Mouse (Mus musculus) liver, embryonic 11.5 days (tissue): ENCODE measurements at regions not wholly inside any gene's neighbourhood (a gene's known extent, or its start where the extent isn't known, plus 50 kb on each side); places are given as distances from the start of the nearest gene placed in this dataset.

ENCODE experiments used
- ATAC-seq: fragments of 200-750 bp; cut with Nextera tagmentation; replicated peaks from 2 replicates; pipeline ENCODE4 v1.8.0; 2017; ENCODE audit warnings: moderate number of reproducible peaks, mild to moderate bottlenecking, moderate TSS enrichment, moderate library complexity; ENCODE audit not compliant: low FRiP score
- DNase-seq: peaks from one replicate; pipeline ENCODE4 v3.0.0-alpha.2; 2017; ENCODE audit warnings: low spot score
- H3K27ac ChIP-seq: fragments of 300-500 bp; sonication (generic); 2 replicates; pipeline ENCODE4 v1.5.1; 2014; ENCODE audit warnings: mild to moderate bottlenecking, low read depth, low read length, control low read depth
- H3K27me3 ChIP-seq: fragments of 300-500 bp; sonication (generic); replicated peaks from 2 replicates; pipeline ENCODE4 v1.6.1; 2014; ENCODE audit warnings: low read length, mixed read lengths; ENCODE audit not compliant: control insufficient read depth, insufficient read depth
- H3K36me3 ChIP-seq: fragments of 300-500 bp; sonication (generic); 2 replicates; pipeline ENCODE4 v1.6.1; 2014; ENCODE audit warnings: mild to moderate bottlenecking, low read length, moderate library complexity, mixed read lengths; ENCODE audit not compliant: control insufficient read depth, insufficient read depth
- H3K4me1 ChIP-seq: fragments of 300-500 bp; sonication (generic); replicated peaks from 2 replicates; pipeline ENCODE4 v1.6.1; 2014; ENCODE audit warnings: low read length, mixed read lengths; ENCODE audit not compliant: control insufficient read depth, insufficient read depth
- H3K4me2 ChIP-seq: fragments of 300-500 bp; sonication (generic); 2 replicates; pipeline ENCODE4 v1.6.1; 2014; ENCODE audit warnings: mild to moderate bottlenecking, control low read depth, moderate library complexity
- H3K4me3 ChIP-seq: fragments of 300-500 bp; sonication (generic); 2 replicates; pipeline ENCODE4 v1.5.1; 2014; ENCODE audit warnings: low read depth, low read length, control low read depth
- H3K9ac ChIP-seq: fragments of 300-500 bp; sonication (generic); 2 replicates; pipeline ENCODE4 v1.6.1; 2014; ENCODE audit warnings: low read depth, low read length, control low read depth
- H3K9me3 ChIP-seq: fragments of 300-500 bp; sonication (generic); 2 replicates; pipeline ENCODE4 v1.6.1; 2016; ENCODE audit warnings: low read length, inconsistent platforms, mixed read lengths; ENCODE audit not compliant: control insufficient read depth
- WGBS: fragments of 180-500 bp; shearing (Covaris S2); extraction: QIAGEN DNeasy Blood & Tissue Kit; methylation state at CpG from one replicate; pipeline ENCODE4 v1.1.7; 2014; 5-methylcytosine and 5-hydroxymethylcytosine counted together

DNA sequence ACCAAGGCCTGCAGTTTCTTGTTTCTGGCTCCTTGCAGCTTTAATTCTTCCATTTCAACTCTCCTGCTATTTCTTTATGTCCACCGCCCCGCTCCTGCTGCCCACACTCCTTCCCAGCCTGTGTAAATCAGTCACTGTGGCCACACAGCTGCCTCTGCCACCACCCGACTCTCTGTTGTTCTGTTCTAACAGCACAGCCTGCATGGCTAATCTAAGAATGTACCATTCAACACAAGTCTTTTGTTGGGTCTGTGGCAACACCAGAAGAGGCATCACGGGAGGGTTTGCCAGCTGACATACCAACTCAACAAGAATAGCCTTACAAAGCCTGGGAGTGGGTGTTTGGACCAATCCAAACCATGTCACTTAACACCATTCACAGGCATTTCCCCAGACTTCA lies 264.9 kb upstream of the Pum3 start:
- Histone ChIP-seq H3K36me3 (no peaks in the 10 kb centered on the region), H3K9ac (no peak overlapping the region), H3K9me3 (no peaks in the 10 kb centered on the region), H3K4me1 (no peaks in the 10 kb centered on the region), H3K27me3 (no peaks in the 10 kb centered on the region), H3K4me3 (no peak overlapping the region), H3K4me2 (no peak overlapping the region), H3K27ac (no peak overlapping the region)
- WGBS, result 88% methylated on average over 4 of the region's 4 CpGs
- no peak for DNase-seq
- no peak for ATAC-seq

DNA sequence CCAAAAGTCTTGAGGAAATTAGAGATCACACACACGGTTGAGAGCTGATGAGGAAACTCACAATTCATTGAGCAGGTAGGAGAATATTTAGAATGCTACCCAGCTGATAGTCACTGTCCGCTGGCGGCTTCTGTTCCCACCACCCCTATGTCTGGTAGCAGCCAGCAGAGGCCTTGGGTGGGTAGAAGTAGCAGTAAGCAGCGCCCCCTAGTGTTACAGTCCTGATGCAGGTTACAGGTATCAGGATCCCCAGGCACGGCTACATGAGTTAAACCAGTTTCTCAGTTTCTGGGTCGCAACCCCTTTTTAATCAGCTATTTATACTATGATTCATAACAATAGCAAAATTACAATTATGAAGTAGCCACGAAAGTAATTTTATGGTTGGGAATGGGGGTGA lies 264.1 kb upstream of the Pum3 start:
- no peaks in the 10 kb centered on the region for H3K4me1 ChIP-seq
- H3K36me3 ChIP-seq, result no peaks in the 10 kb centered on the region
- ATAC-seq (no peak), DNase-seq (no peak)
- H3K4me3 ChIP-seq, result no peak overlapping the region
- H3K9me3 ChIP-seq, result no peaks in the 10 kb centered on the region
- no peaks in the 10 kb centered on the region for H3K27me3 ChIP-seq
- H3K4me2 ChIP-seq, result no peak overlapping the region
- 70% methylated on average over 7 of the region's 7 CpGs for WGBS
- H3K9ac ChIP-seq, result no peak overlapping the region
- no peak overlapping the region for H3K27ac ChIP-seq

DNA sequence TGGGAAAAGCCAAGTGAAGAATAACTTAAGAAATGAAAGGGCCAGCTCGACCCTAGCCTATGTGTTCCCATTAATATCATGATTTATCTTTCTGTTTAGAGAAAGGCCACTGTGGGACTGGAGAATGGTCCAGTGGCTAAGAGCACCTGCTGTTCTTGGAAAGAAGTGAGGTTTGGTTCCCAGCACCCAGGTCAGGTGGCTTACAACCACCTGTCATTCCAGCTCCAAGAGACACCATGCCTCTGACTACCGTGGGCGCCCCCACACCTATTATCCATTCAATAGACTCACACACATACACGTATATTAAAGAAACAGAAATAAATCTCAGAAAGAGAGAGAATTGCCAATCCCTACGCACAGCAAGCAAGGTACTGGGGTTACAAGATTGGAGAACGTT lies 263.3 kb upstream of the Pum3 start:
- H3K27me3 ChIP-seq, result no peaks in the 10 kb centered on the region
- DNase-seq (no peak), ATAC-seq (no peak)
- no peaks in the 10 kb centered on the region for H3K4me1 ChIP-seq
- no peak overlapping the region for H3K4me2 ChIP-seq
- no peak overlapping the region for H3K4me3 ChIP-seq
- no peaks in the 10 kb centered on the region for H3K9me3 ChIP-seq
- H3K27ac ChIP-seq, result no peak overlapping the region
- no peaks in the 10 kb centered on the region for H3K36me3 ChIP-seq
- H3K9ac ChIP-seq, result no peak overlapping the region
- 86% methylated on average over 6 of the region's 6 CpGs for WGBS

DNA sequence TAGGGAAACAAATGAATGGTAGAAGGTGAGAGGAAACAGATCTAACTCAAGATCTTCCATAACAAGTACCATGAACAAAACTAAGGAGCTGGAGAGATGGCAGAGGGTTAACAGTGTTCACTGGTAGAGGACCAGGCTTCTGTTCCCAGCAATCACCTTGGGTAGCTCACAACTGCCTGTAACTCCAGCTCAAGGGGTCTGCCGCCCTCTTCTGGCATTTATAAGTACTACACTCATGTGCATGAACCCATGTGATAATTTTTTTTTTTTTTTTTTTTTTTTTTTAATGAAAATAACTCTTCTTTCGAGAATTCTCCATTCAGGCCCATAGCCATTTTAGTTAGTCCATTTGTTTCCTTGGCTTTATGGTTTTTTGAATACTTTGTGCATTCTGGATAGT lies 253.8 kb upstream of the Pum3 start:
- Histone ChIP-seq H3K36me3 (no peaks in the 10 kb centered on the region), H3K27ac (no peak overlapping the region), H3K9me3 (no peaks in the 10 kb centered on the region), H3K4me1 (no peaks in the 10 kb centered on the region), H3K4me3 (no peak overlapping the region), H3K4me2 (no peak overlapping the region), H3K27me3 (no peaks in the 10 kb centered on the region), H3K9ac (no peak overlapping the region)
- 42% methylated on average over 2 of the region's 2 CpGs for WGBS
- ATAC-seq (no peak), DNase-seq (no peak)

DNA sequence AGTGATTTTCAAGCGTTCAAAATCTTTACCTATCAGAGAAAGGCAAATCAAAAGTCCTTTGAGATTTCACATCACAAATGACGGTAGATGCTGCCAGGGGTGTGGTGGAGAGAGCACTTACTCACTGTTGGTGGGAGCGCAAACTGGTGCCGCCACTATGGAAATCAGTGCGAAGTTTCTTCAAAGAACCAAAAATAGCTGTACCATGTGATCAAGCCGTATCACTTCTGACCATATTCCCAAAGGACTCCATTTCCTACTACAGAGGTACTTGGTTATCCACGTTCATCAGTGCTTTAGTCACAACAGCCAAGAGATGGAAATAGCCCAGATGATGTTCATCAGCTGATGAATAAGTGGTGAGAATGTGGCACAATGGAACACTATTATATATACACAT lies 249.8 kb upstream of the Pum3 start:
- H3K27me3 ChIP-seq, result no peaks in the 10 kb centered on the region
- WGBS, result 83% methylated on average over 7 of the region's 7 CpGs

DNA sequence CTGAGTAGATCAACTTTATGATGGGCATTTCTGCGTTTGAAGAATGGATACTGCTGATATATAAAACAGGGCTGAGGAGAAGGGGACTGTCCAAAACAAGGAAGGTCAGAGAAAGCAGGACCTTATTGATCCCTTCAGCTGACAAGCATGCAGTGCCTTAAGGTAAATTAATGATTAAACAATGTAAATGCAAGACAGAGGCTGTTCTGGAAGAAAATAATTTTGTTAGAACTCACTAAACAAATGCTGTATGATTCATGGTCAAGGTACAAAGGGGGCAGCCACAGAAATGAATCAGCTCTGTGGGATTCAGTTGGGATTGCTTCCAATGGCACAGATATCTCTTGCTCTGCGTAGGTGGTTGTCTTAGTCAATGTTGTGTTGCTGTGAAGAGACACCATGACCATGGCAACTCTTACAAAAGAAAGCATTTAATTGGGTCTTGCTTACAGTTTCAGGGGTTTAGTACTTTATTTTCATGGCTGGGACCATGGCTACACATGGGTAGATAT lies 243.1 kb upstream of the Pum3 start:
- Histone ChIP-seq H3K4me1 (no peaks in the 10 kb centered on the region), H3K4me2 (no peak overlapping the region), H3K27me3 (no peaks in the 10 kb centered on the region), H3K36me3 (no peaks in the 10 kb centered on the region), H3K9ac (no peak overlapping the region), H3K9me3 (no peaks in the 10 kb centered on the region), H3K4me3 (no peak overlapping the region), H3K27ac (no peak overlapping the region)
- DNase-seq (no peak), ATAC-seq (no peak)
- 64% methylated on average over 2 of the region's 2 CpGs for WGBS

More for the DNA sequence above, 249.8 kb upstream of the Pum3 start:
- no peaks in the 10 kb centered on the region for H3K4me1 ChIP-seq
- no peak overlapping the region for H3K4me2 ChIP-seq
- H3K9ac ChIP-seq, result no peak overlapping the region
- H3K9me3 ChIP-seq, result no peaks in the 10 kb centered on the region
- H3K36me3 ChIP-seq, result no peaks in the 10 kb centered on the region
- ATAC-seq, result no peak
- no peak overlapping the region for H3K4me3 ChIP-seq
- no peak overlapping the region for H3K27ac ChIP-seq
- DNase-seq, result no peak

DNA sequence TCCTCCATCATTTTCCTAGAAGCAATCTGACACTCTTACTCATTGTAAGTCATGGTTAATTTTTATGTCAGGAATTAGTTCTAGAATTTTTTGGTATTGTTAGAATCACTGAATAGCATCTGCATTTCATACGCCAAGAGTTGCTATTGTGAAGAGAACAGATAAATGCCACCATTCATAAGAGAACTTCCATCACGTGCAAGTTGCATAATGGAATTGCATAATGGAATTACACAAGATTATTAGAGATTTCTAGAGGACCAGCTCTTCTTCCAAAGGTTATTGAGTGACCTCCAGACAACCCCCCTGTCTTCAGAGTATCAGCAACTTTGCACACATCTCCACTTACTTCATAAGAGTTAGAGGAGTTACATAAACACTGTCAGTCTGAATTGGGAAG lies 233.7 kb upstream of the Pum3 start:
- no peaks in the 10 kb centered on the region for H3K36me3 ChIP-seq
- no peak overlapping the region for H3K4me2 ChIP-seq
- no peaks in the 10 kb centered on the region for H3K27me3 ChIP-seq
- no peaks in the 10 kb centered on the region for H3K9me3 ChIP-seq
- 67% methylated on average over 2 of the region's 2 CpGs for WGBS
- no peak for ATAC-seq
- H3K9ac ChIP-seq, result no peak overlapping the region
- H3K4me1 ChIP-seq, result no peaks in the 10 kb centered on the region
- no peak for DNase-seq
- no peak overlapping the region for H3K27ac ChIP-seq
- H3K4me3 ChIP-seq, result no peak overlapping the region

DNA sequence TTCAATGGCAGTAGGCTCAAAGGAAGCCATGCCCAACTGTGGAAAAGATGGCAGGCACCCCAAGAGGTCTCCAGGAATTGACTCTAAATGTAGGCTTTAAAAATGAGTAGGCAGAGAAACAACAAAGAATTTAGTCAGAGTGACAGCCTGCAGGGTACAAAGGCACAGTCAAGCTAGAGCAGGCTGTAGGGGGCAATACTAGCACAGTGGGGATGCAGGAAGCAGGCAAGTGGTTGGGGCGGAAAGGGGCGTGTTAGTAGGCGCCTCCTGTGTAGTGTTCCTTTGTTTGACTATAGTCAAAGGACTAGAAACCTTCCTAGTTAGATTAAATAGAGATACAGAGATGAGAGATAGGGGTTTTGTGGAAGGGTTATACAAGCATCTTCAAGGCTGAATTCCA lies 211.4 kb upstream of the Pum3 start:
- Histone ChIP-seq H3K4me2 (no peak overlapping the region), H3K4me3 (no peak overlapping the region), H3K36me3 (no peaks in the 10 kb centered on the region), H3K27ac (no peak overlapping the region), H3K4me1 (no peaks in the 10 kb centered on the region), H3K9me3 (no peaks in the 10 kb centered on the region), H3K9ac (no peak overlapping the region), H3K27me3 (no peaks in the 10 kb centered on the region)
- ATAC-seq, result no peak
- DNase-seq, result no peak
- whole genome bisulfite sequencing, result 64% methylated on average over 3 of the region's 3 CpGs

DNA sequence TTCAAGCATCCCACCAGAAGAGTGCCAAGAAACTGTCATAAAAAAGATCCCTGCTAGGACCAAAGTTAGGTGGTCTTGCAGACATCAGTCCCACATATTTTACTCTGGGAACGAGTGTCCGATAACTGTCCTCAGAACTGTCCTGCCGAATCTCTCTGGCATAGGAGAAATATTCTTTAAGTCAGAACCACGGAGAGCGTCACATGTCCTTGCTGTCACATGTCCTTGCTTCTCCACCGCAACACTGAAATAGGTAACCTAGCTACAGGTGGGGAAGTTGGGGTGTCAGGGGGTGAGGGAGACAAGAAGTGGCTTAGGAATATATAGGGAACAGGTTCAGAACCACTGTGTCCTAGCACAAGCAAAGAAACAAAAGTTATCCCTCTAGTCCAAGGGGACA lies 203.5 kb upstream of the Pum3 start:
- Histone ChIP-seq H3K4me2 (no peak overlapping the region), H3K36me3 (no peaks in the 10 kb centered on the region), H3K4me3 (no peak overlapping the region), H3K9ac (no peak overlapping the region), H3K27me3 (no peaks in the 10 kb centered on the region), H3K27ac (no peak overlapping the region), H3K9me3 (no peaks in the 10 kb centered on the region), H3K4me1 (no peaks in the 10 kb centered on the region)
- 73% methylated on average over 6 of the region's 6 CpGs for WGBS
- DNase-seq (no peak), ATAC-seq (no peak)
